Mouse (Mus musculus): ENCODE measurements around the gene Mymk. TPM values are rescaled to one million over a fixed set of nuclear protein-coding genes. Genes with fewer than 3 reads are reported as not detected.

Gene Mymk
- polyA plus RNA-seq, 1 experiment from 2014 or later: 3.4 TPM

- peaks cover 3% of the 10 kb centered on the region; the same call in 1 of the 2 replicates for H3K4me1 ChIP-seq
- WGBS: 56% methylated on average over 6 of the region's 6 CpGs
- H3K9me3 ChIP-seq (replicated peaks): no peaks in the 10 kb centered on the region
Observed at GRCm38 (mm10) chr2:27049408-27049807, 22.6 kb downstream of the Mymk start.

GRCm38 (mm10) chr2:27045979-27046770, 25.8 kb downstream of the Mymk start:
- Histone ChIP-seq H3K4me1 (peaks cover 3% of the 10 kb centered on the region; the same call in 1 of the 2 replicates), H3K27me3 (no peaks in the 10 kb centered on the region), H3K4me3 (replicated peaks) (no peak overlapping the region), H3K9me3 (replicated peaks) (no peaks in the 10 kb centered on the region), H3K27ac (peak overlapping the region; percentile 49), H3K9ac (no peak overlapping the region), H3K4me2 (no peak overlapping the region), H3K36me3 (no peaks in the 10 kb centered on the region)
- ATAC-seq (replicated peaks; ENCODE audit: low FRiP score): no peak; the same call in 1 of the 2 replicates
- WGBS: 53% methylated on average over 8 of the region's 8 CpGs

More at GRCm38 (mm10) chr2:27049408-27049807, 22.6 kb downstream of the Mymk start:
- H3K9ac ChIP-seq: no peak overlapping the region
- no peaks in the 10 kb centered on the region for H3K27me3 ChIP-seq
- no peak for ATAC-seq (replicated peaks; ENCODE audit: low FRiP score)
- H3K27ac ChIP-seq: no peak overlapping the region
- H3K4me3 ChIP-seq (replicated peaks): no peak overlapping the region
- H3K36me3 ChIP-seq: no peaks in the 10 kb centered on the region
- no peak overlapping the region for H3K4me2 ChIP-seq

GRCm38 (mm10) chr2:27044641-27045040, 27.3 kb downstream of the Mymk start:
- H3K9ac ChIP-seq: no peak overlapping the region
- no peak overlapping the region for H3K4me3 ChIP-seq (replicated peaks)
- H3K27ac ChIP-seq: no peak overlapping the region
- H3K27me3 ChIP-seq: no peaks in the 10 kb centered on the region
- no peak overlapping the region for H3K4me2 ChIP-seq
- no peaks in the 10 kb centered on the region for H3K9me3 ChIP-seq (replicated peaks)
- ATAC-seq (replicated peaks; ENCODE audit: low FRiP score): no peak
- 75% methylated on average over 3 of the region's 3 CpGs for WGBS
- no peaks in the 10 kb centered on the region for H3K36me3 ChIP-seq
- peaks cover 3% of the 10 kb centered on the region; the same call in 1 of the 2 replicates for H3K4me1 ChIP-seq

GRCm38 (mm10) chr2:27044166-27044565, 27.8 kb downstream of the Mymk start:
- Histone ChIP-seq H3K9me3 (replicated peaks) (no peaks in the 10 kb centered on the region), H3K9ac (no peak overlapping the region), H3K4me3 (replicated peaks) (no peak overlapping the region), H3K4me1 (peaks cover 3% of the 10 kb centered on the region; the same call in 1 of the 2 replicates), H3K4me2 (no peak overlapping the region), H3K27me3 (no peaks in the 10 kb centered on the region), H3K36me3 (no peaks in the 10 kb centered on the region), H3K27ac (no peak overlapping the region)
- ATAC-seq (replicated peaks; ENCODE audit: low FRiP score): no peak
- 81% methylated on average over 4 of the region's 4 CpGs for WGBS

- no peaks in the 10 kb centered on the region for H3K36me3 ChIP-seq
- peaks cover 4% of the 10 kb centered on the region; the same call in 1 of the 2 replicates for H3K4me1 ChIP-seq
- peak; percentile 75 for ATAC-seq (replicated peaks; ENCODE audit: low FRiP score)
- WGBS: 15% methylated on average over 3 of the region's 3 CpGs
- no peaks in the 10 kb centered on the region for H3K27me3 ChIP-seq
- H3K9me3 ChIP-seq (replicated peaks): no peaks in the 10 kb centered on the region
- no peak overlapping the region for H3K4me2 ChIP-seq
- no peak overlapping the region for H3K27ac ChIP-seq
- no peak overlapping the region for H3K9ac ChIP-seq
- H3K4me3 ChIP-seq (replicated peaks): no peak overlapping the region
Observed at GRCm38 (mm10) chr2:27043461-27043860, 28.5 kb downstream of the Mymk start.

GRCm38 (mm10) chr2:27042131-27042844, 29.7 kb downstream of the Mymk start:
- 67% methylated on average over 8 of the region's 8 CpGs for WGBS
- Histone ChIP-seq H3K36me3 (no peaks in the 10 kb centered on the region), H3K4me2 (no peak overlapping the region), H3K27me3 (no peaks in the 10 kb centered on the region), H3K4me1 (peaks cover 6% of the 10 kb centered on the region; the same call in 1 of the 2 replicates), H3K4me3 (replicated peaks) (no peak overlapping the region), H3K9ac (no peak overlapping the region), H3K9me3 (replicated peaks) (no peaks in the 10 kb centered on the region), H3K27ac (no peak overlapping the region)
- ATAC-seq (replicated peaks; ENCODE audit: low FRiP score): no peak

GRCm38 (mm10) chr2:27039286-27039685, 32.7 kb downstream of the Mymk start:
- no peak overlapping the region for H3K9ac ChIP-seq

GRCm38 (mm10) chr2:27038596-27038995, 33.4 kb downstream of the Mymk start:
- Histone ChIP-seq H3K4me3 (replicated peaks) (no peak overlapping the region), H3K36me3 (no peaks in the 10 kb centered on the region), H3K27ac (no peak overlapping the region), H3K27me3 (no peaks in the 10 kb centered on the region), H3K9me3 (replicated peaks) (no peaks in the 10 kb centered on the region), H3K4me2 (no peak overlapping the region), H3K9ac (no peak overlapping the region), H3K4me1 (peaks cover 3% of the 10 kb centered on the region; the same call in 1 of the 2 replicates)
- WGBS: 0% methylated on average over 3 of the region's 3 CpGs
- ATAC-seq (replicated peaks; ENCODE audit: low FRiP score): 0 out of 2 replicates have a peak, but pooled peaks have one; percentile 19

More at GRCm38 (mm10) chr2:27039286-27039685, 32.7 kb downstream of the Mymk start:
- Histone ChIP-seq H3K27me3 (no peaks in the 10 kb centered on the region), H3K27ac (no peak overlapping the region), H3K4me1 (peaks cover 3% of the 10 kb centered on the region; the same call in 1 of the 2 replicates), H3K4me3 (replicated peaks) (no peak overlapping the region), H3K9me3 (replicated peaks) (no peaks in the 10 kb centered on the region), H3K4me2 (no peak overlapping the region), H3K36me3 (no peaks in the 10 kb centered on the region)
- ATAC-seq (replicated peaks; ENCODE audit: low FRiP score): no peak
- 0% methylated on average over 1 of the region's 1 CpGs for WGBS

- H3K27me3 ChIP-seq: no peaks in the 10 kb centered on the region
- no peak overlapping the region for H3K4me3 ChIP-seq (replicated peaks)
- H3K4me2 ChIP-seq: no peak overlapping the region
- H3K9ac ChIP-seq: no peak overlapping the region
- H3K36me3 ChIP-seq: no peaks in the 10 kb centered on the region
- no peaks in the 10 kb centered on the region for H3K9me3 ChIP-seq (replicated peaks)
- WGBS: 57% methylated on average over 4 of the region's 4 CpGs
- H3K27ac ChIP-seq: no peak overlapping the region
- ATAC-seq (replicated peaks; ENCODE audit: low FRiP score): peak; percentile 49; the same call in 1 of the 2 replicates
- peaks cover 3% of the 10 kb centered on the region; the same call in 1 of the 2 replicates for H3K4me1 ChIP-seq
Observed at GRCm38 (mm10) chr2:27037008-27037407, 35.0 kb downstream of the Mymk start.

GRCm38 (mm10) chr2:27036003-27036402, 36.0 kb downstream of the Mymk start:
- Histone ChIP-seq H3K27me3 (no peaks in the 10 kb centered on the region), H3K36me3 (no peaks in the 10 kb centered on the region), H3K9ac (no peak overlapping the region), H3K4me2 (no peak overlapping the region), H3K4me1 (peaks cover 3% of the 10 kb centered on the region; the same call in 1 of the 2 replicates), H3K9me3 (replicated peaks) (no peaks in the 10 kb centered on the region), H3K4me3 (replicated peaks) (no peak overlapping the region), H3K27ac (no peak overlapping the region)
- ATAC-seq (replicated peaks; ENCODE audit: low FRiP score): no peak
- 76% methylated on average over 3 of the region's 3 CpGs for WGBS

- no peak overlapping the region for H3K27ac ChIP-seq
- no peak overlapping the region for H3K4me2 ChIP-seq
- H3K9me3 ChIP-seq (replicated peaks): no peaks in the 10 kb centered on the region
- H3K4me1 ChIP-seq: peaks cover 13% of the 10 kb centered on the region
- 60% methylated on average over 2 of the region's 2 CpGs for whole genome bisulfite sequencing
- H3K27me3 ChIP-seq: peaks cover 7% of the 10 kb centered on the region; the same call in 1 of the 2 replicates
- no peaks in the 10 kb centered on the region for H3K36me3 ChIP-seq
- no peak overlapping the region for H3K9ac ChIP-seq
- no peak for ATAC-seq (replicated peaks; ENCODE audit: low FRiP score)
- H3K4me3 ChIP-seq (replicated peaks): no peak overlapping the region
Observed at GRCm38 (mm10) chr2:27032361-27032760, 39.6 kb downstream of the Mymk start.
